Mouse (Mus musculus) monocyte, adult 5-6 weeks (primary cell): ENCODE results near the gene Olfr67. TPM values are rescaled to one million over a fixed set of nuclear protein-coding genes. Genes with fewer than 3 reads are reported as not detected.
"Not testable (repeated sequence)": the region's sequence is repeated elsewhere in the genome, so short reads cannot be mapped to it uniquely, and the experiment has no call there.

Experiments
- ATAC-seq: fragments of 153-309, 156-312 bp; replicated peaks from 2 replicates; pipeline ENCODE4 v1.8.0; 2017; ENCODE audit warnings: mild to moderate bottlenecking; ENCODE audit not compliant: low TSS enrichment, insufficient number of reproducible peaks, severe bottlenecking, poor library complexity, low FRiP score
- total RNA-seq: library from RNA; stranded (forward); fragments of 200-1000, 200-491, 200-594 nt; gene quantifications from 3 replicates; pipeline ENCODE4 v1.2.3, GENCODE M21; 2017

Gene Olfr67
- total RNA-seq, 1 experiment from 2014 or later = not detected

DNA sequence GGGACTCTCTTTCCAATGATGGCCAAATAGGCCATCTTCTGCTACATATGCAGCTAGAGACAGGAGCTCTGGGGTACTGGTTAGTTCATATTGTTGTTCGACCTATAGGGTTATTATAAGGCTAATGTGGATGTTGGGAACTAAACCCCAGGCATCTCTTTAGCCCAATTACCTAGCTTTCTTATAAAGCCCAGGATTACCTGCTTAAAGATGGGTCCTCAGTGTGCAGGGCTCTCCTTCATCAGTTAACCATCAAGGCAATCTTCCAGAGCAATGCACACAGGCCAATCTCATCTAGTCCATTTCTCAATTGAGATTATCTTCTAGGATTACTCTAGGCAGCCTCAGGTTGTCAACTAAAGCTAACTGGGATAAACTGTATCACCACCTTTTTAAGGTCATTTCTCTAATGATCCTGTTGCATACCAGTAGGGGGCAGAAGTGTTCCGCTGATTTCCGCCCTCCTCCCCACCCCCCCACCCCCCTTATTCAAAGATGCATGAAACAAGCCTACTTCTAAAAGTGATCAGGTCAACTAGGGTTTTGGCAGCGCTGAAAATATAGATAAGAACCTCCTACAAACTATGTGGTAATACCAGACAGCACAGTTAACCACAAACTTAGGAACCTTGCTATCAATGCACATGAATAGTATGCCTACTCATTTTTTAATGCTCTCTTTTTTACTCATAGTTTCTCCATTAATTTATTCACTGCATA lies 1.2 kb upstream of the Olfr67 start:
- no peak for ATAC-seq

GRCm38 (mm10) chr7:103779598-103779997 lies 12.0 kb downstream of the Olfr67 start, which contains the start of gene Olfr68:
TSS of gene Olfr68 (minus strand) at chr7:103779698.
- ATAC-seq = no peak

- ATAC-seq = not testable (repeated sequence)
Measured at GRCm38 (mm10) chr7:103777652-103778051, 14.0 kb downstream of the Olfr67 start.

DNA sequence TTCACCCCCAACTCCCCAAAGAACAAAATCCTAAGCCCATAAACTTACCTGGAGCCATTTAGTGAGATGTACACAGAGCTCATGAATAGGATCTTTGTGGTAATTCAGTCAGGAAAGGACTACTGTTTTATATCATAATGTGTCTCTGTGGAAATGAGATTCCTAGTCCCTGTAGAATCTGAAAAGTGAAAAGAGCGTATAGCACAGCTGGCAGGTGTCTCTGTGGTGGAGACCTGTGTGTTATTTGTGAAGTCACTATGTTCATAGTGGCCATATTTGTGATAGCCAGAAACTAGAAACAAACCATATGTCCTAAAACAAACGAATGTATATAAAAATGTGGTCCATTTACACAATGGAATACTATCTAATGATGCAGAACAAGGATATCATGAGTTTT lies 20.1 kb downstream of the Olfr67 start, which contains the start of gene Olfr69:
Olfr69 (minus strand) TSS at position 101 of the 400 bp plus-strand sequence.
- no peak for ATAC-seq

DNA sequence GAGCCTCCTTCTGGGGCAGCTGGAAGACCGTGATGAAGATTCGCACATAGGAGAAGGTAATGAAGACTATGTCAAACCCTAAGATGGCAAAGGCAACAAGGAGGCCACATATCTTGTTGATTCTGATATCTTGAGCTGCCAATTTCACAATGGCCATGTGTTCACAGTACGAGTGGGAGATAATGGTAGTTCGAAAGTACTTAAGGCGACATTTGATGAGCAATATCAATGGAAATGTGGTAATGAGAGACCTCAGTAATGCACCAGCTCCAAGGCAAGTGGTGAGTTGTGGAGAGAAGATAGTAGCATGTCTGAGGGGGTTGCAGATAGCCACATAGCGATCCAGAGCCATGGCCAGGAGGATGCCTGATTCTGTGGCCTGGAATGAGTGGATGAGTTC lies 23.9 kb downstream of the Olfr67 start:
- ATAC-seq = not testable (repeated sequence)

DNA sequence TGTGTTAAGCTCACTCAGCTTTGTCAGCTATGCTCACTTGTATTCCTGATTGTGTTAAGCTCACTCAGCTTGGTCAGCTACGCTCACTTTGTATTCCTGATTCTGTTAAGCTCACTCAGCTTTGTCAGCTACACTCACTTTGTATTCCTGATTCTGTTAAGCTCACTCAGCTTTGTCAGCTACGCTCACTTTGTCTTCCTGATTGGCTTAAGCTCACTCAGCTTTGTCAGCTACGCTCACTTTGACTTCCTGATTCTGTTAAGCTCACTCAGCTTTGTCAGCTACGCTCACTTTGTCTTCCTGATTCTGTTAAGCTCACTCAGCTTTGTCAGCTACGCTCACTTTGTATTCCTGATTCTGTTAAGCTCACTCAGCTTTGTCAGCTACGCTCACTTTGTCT lies 29.4 kb downstream of the Olfr67 start:
- ATAC-seq = not testable (repeated sequence)

DNA sequence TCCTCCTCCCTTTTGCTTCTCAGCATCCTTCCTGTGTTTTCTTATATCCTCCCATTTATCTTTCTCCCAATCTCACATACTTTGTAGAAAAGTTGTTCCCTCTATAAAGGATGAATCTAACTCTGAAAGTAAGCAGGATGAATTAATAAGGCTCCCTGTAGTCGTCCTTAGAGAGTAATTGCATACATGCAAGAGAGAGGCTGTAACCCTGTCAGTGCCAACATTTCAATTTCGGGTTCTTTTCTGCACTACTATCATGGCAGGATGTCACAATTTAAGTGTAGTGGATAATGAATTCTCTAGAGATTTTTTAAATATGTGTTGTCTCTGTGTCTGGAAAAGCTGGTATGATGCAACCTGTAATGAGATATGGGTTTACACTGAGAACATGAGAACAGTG lies 34.4 kb downstream of the Olfr67 start, which contains the start of gene Olfr630:
Olfr630 (minus strand) TSS at position 101 of the 400 bp plus-strand sequence.
- ATAC-seq = no peak

DNA sequence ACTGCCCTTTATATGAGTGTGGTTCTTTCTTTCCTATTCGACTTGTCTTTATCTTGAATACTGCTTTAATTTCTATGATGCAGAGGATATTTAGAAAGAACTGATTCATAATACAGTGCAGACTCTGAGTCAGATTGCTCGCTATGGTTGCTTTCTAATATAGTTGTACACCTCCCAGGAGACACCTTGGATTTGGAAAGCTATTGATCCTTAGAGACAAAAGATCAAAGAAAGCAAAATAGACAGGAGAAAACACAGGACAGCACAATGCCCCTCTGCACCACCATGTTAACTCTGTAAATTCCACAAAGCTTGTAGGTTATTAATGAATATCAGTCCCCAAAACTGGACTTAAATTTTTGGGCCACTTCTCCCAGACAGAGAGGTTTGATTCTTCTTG lies 46.8 kb downstream of the Olfr67 start, which contains the start of gene Olfr629:
Olfr629 (minus strand) TSS at position 101 of the 400 bp plus-strand sequence.
- ATAC-seq = no peak

Other genes starting within 250 kb of the Olfr67 start
- not detected in 3 replicates for gene Olfr612, start 249.1 kb downstream of the Olfr67 start, total RNA-seq
- gene Olfr613, start 243.7 kb downstream of the Olfr67 start, total RNA-seq = not detected in 3 replicates
- not detected in 3 replicates for gene Olfr615, start 235.7 kb downstream of the Olfr67 start, total RNA-seq
- gene Olfr616, start 222.7 kb downstream of the Olfr67 start, total RNA-seq = not detected in 3 replicates
- not detected in 3 replicates for gene Olfr617, start 218.8 kb downstream of the Olfr67 start, total RNA-seq
- not detected in 3 replicates for gene Olfr618, start 201.7 kb downstream of the Olfr67 start, total RNA-seq
- gene Olfr619, start 191.2 kb downstream of the Olfr67 start, total RNA-seq = not detected in 3 replicates
- gene Olfr620, start 179.3 kb downstream of the Olfr67 start, total RNA-seq = not detected in 3 replicates
- gene Olfr622, start 149.1 kb downstream of the Olfr67 start, total RNA-seq = not detected in 3 replicates
- not detected in 3 replicates for gene Olfr623, start 128.1 kb downstream of the Olfr67 start, total RNA-seq
- not detected in 3 replicates for gene Olfr624, start 120.6 kb downstream of the Olfr67 start, total RNA-seq
- gene Olfr625-ps1, start 109.1 kb downstream of the Olfr67 start, total RNA-seq = not detected in 3 replicates
- gene Olfr243, start 77.2 kb downstream of the Olfr67 start, total RNA-seq = not detected in 3 replicates
- not detected in 3 replicates for gene Olfr628, start 61.4 kb downstream of the Olfr67 start, total RNA-seq
- gene Olfr629, start 46.9 kb downstream of the Olfr67 start, total RNA-seq = 0.39 TPM in 1 of 3 replicates, not detected in the others
- not detected in 3 replicates for gene Olfr630, start 34.5 kb downstream of the Olfr67 start, total RNA-seq
- not detected in 3 replicates for gene Olfr69, start 20.2 kb downstream of the Olfr67 start, total RNA-seq
- not detected in 3 replicates for gene Olfr68, start 12.1 kb downstream of the Olfr67 start, total RNA-seq
- 142 to 1,259 TPM (median 1,026 TPM) in 3 replicates for gene Hbb-bt, start 22.2 kb upstream of the Olfr67 start, total RNA-seq
- gene Hbb-bs, start 36.3 kb upstream of the Olfr67 start, total RNA-seq = 710 to 7,610 TPM (median 7,195 TPM) in 3 replicates
- gene Hbb-bh2, start 48.7 kb upstream of the Olfr67 start, total RNA-seq = not detected in 3 replicates
- gene Hbb-bh1, start 51.3 kb upstream of the Olfr67 start, total RNA-seq = not detected in 3 replicates
- not detected in 3 replicates for gene Hbb-y, start 61.4 kb upstream of the Olfr67 start, total RNA-seq
- not detected in 3 replicates for gene Olfr66, start 94.4 kb upstream of the Olfr67 start, total RNA-seq
- not detected in 3 replicates for gene Olfr64, start 102.7 kb upstream of the Olfr67 start, total RNA-seq
- not detected in 3 replicates for gene Olfr65, start 111.7 kb upstream of the Olfr67 start, total RNA-seq
- not detected in 3 replicates for gene Olfr631, start 137.0 kb upstream of the Olfr67 start, total RNA-seq
- gene Olfr632, start 142.5 kb upstream of the Olfr67 start, total RNA-seq = not detected in 3 replicates
- gene Olfr633, start 152.6 kb upstream of the Olfr67 start, total RNA-seq = not detected in 3 replicates
- gene Olfr635, start 179.3 kb upstream of the Olfr67 start, total RNA-seq = 0.11 TPM in 1 of 3 replicates, not detected in the others
- not detected in 3 replicates for gene Olfr638, start 206.9 kb upstream of the Olfr67 start, total RNA-seq
- gene Olfr639, start 225.5 kb upstream of the Olfr67 start, total RNA-seq = not detected in 3 replicates
- gene Olfr640, start 233.8 kb upstream of the Olfr67 start, total RNA-seq = not detected in 3 replicates
- not detected in 3 replicates for gene Olfr641, start 243.6 kb upstream of the Olfr67 start, total RNA-seq